Mouse (Mus musculus) T-helper 1 cell (primary cell): Measurements from ENCODE around the gene Inhbe.

Source experiments
- in situ Hi-C: fragments of 300-600 bp; cut with MboI, MseI; formaldehyde crosslinking; loops from one replicate; pipeline ENCODE4 v1.15.1; 2025; ENCODE audit warnings: high pct_unique_total_duplicates

Gene Inhbe

GRCm38 (mm10) chr10:127346173-127346572, 8.0 kb downstream of the Inhbe start:
- in situ Hi-C loops, result no loop called here

DNA sequence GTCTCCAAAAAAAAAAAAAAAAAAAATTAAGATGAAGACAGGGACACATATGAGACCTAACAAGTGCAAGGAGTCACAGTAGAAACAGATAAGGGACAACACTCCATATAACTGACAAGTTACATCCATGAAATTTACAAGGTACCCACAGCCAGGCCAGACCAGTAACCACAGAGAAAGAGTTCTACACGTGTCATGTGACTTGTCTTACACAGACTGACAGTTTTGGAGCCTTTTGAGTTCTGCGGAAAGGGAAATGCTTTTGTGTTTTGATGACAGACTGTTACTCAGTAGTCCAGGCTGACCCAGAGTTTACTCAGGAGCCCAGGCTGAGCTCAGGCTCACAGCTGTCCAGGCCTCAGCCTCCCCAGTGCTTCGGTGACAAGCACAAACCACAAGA, 11.2 kb downstream of the Inhbe start:
- in situ Hi-C loops, result no loop called here

GRCm38 (mm10) chr10:127341891-127342639, 12.1 kb downstream of the Inhbe start, which contains the start of gene Gli1:
Gli1 (minus strand) TSS chr10:127341974.
- in situ Hi-C loops, result no loop called here

GRCm38 (mm10) chr10:127341360-127341690, 12.9 kb downstream of the Inhbe start:
- in situ Hi-C loops, result no loop called here

DNA sequence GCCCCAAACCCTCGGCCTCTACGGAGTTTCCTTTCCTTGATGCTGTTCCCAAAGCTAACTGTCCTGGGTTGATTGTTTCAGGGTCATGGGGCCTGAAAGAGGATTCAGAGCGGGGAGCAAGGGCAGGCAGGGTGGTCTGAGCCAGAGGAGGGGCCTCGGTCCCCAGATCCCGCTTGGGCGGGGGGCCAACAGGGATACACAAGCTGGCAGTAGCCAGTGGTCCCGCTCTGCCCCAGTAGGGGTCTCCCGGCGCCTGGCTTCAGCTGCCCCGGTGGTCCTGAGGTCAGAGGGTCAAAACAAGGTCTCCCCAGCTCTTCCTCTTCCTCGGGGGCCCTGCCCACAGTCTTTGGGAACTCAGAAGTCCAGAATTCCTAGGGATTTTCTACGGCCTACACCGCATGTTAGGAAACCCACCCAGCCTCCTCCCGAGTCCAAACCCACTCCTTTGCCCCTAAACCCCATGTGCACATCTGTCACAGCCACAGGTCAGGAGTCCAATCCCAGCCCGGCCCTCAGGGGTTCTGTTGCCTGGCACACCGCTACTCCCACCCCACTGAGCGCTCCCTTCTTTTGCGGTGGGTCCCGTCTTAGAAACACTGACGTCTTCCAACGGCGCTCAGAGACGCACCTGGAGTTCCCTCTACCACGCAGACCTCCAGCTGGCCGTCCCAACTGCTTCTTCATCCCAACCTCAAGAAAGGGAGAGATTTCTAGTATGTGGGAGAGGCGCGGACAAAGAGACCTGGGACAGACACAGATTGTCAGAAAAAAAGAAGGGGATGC, 13.4 kb downstream of the Inhbe start:
- in situ Hi-C loops, result no loop called here

- in situ Hi-C loops, result no loop called here
Observed at GRCm38 (mm10) chr10:127339683-127340576, 14.3 kb downstream of the Inhbe start.

DNA sequence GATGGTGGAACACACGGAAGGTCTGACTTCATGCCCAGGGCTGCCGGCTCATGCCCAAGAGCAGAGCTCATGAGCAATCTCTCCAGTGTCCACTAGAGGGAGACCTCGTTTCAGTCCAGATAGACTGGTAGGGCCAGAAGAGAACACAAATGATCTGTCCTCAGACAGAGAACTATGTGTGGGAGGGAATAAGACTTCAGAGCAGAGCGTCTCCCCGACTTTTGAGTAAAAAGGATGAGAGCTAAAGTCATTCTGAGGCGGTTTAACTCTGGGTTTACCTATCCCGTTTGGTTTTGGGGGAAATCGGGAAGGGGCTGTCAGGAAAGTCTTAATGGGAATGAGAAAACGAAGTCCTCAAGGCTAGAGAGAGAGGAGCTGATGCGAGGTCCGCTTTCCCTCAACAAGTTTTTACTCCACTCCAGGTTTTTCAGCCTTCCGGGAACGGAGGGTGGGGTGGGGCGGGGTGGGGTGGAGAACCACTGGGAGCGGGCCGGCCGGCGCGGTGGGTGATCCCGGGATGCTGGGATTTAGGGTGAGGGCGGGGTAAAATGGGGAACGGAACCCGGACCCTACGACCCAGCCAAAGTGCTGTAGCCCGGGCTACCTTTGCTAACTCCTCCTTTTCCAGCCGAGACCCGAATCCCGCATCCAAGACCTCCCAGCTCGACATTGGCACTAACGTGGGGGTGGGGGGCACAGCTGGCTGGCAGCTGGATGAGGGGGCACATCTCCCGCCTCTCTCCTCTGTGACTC, 15.1 kb downstream of the Inhbe start:
- in situ Hi-C loops, result no loop called here

DNA sequence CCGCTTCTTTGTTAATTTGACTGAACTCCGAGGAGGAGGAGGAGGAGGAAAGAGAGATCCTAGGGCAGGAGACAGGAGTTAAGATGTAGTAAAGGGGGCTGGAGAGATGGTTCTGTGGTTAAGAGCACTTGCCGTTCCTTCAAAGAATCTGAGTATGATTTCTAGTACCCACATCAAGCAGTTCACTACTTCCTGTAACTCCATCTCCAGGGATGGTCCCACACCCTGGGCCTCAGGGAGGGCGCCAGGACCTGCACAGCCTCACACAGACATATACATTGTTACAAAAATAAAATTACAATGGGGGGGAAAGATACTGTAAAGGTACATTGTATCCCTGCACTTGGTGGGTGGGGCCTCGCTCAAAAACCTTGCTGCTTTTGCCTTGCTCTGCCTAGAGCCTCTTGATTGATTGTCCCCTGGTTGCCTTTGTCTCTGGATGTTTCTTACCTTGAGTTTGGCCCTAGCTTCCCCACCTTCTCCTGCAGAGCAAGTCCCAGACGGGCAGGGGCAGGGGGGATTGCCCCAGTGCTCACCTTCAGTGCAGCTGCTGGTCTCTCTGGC, 16.6 kb downstream of the Inhbe start:
- in situ Hi-C loops, result no loop called here

DNA sequence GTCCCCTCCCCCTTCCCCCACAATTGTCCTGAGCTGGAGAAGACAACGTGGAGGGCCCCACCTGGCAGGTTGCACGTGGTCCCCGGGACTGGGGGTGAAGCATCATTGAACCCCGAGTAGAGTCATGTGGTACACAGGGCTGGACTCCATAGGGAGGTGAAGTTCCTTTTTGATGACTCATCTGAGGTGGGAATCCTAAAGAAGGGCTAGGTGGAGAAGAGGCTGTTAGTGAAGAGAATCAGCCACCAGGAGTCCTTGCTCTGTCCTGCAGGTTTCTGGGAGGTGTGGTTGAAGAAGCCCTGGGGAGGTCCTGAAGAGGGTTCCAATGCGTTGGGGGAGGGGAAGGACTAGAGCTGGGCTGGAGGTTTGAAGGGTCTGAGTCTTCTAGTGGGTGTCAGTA, 17.3 kb downstream of the Inhbe start:
- in situ Hi-C loops, result no loop called here

- in situ Hi-C loops, result no loop called here
Observed at GRCm38 (mm10) chr10:127335271-127335670, 18.9 kb downstream of the Inhbe start.

DNA sequence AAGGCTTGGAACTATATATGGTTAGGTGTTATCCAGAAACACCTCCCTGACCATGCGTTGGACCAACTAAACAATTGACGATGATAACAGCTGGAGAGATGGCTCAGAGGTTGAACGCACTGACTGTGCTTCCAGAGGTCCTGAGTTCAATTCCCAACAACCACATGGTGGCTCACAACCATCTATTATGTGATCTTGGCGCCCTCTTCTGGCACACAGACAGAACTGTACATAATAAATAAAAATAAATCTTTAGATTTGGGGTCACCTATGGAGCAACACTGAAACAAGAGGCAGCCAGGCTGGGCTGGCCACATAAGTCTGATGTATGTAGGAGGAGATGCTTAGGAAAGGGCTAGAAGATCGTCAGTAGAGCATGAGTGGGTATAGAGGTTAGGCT, 21.1 kb downstream of the Inhbe start:
- in situ Hi-C loops, result no loop called here

- in situ Hi-C loops, result no loop called here
Observed at GRCm38 (mm10) chr10:127332211-127332874, 21.9 kb downstream of the Inhbe start.

- in situ Hi-C loops, result no loop called here
Observed at GRCm38 (mm10) chr10:127330212-127330611, 24.0 kb downstream of the Inhbe start.

- in situ Hi-C loops, result no loop called here
Observed at GRCm38 (mm10) chr10:127327461-127328145, 26.6 kb downstream of the Inhbe start.

GRCm38 (mm10) chr10:127326828-127327227, 27.4 kb downstream of the Inhbe start:
- in situ Hi-C loops, result no loop called here

- in situ Hi-C loops, result no loop called here
Observed at GRCm38 (mm10) chr10:127326017-127326801, 28.0 kb downstream of the Inhbe start.

DNA sequence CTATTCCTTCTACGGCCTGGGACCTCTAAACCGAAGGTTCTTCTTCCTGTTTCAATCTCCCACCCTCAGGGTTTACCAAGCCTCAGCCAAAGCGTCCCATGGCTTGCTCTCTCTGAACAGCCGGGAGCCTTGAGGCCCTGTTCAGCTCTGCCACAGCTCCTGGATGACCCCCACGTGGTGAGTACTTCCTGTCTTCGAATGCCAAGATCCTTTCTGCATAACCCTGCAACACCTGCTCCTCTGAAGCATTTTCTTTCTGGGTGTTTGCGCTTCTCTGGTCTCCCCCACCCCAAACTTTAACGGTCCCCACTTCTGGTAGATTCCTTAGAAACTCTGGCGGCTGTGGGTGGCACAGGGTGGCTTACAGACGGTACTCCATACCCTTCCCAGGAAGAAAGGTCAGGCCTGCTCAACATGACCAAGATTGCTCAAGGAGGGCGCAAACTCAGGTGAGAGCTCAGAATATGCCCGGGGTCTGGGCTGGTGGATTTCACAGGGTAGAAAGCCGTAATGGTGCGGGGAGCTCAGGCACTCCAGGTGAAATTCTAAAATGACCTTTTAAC, 28.7 kb downstream of the Inhbe start:
- in situ Hi-C loops, result no loop called here

DNA sequence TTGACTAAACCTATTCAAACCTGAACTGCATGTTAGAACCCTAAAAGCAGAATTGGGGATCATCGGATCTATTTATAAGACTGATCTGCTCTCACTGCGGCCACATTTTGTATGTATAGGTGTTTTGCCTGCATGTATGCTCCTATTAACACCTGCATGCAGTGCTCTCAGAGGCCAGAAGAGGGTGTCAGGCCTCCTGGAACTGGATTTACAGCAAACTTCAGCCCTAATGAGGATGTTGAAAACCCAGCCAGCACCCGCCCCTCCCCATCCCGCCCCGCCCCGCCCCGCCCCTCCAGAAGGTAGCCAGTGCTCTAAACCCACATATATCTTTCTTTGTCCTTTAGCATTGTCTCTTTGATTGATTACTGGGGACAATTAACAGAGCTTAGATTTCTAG, 29.7 kb downstream of the Inhbe start:
- in situ Hi-C loops, result no loop called here
